Mouse (Mus musculus) hindbrain, embryonic 16.5 days (tissue): ENCODE measurements at regions not wholly inside any gene's neighbourhood (a gene's known extent, or its start where the extent isn't known, plus 50 kb on each side); places are given as distances from the start of the nearest gene placed in this dataset.
A peak's percentile ranks its signal among the peaks of the same experiment; 100 is the strongest.

Experiments used
- ATAC-seq: fragments of 200-750 bp; cut with Nextera tagmentation; 2 replicates; pipeline ENCODE4 v1.8.0; 2017; ENCODE audit warnings: moderate TSS enrichment, moderate library complexity
- H3K27ac ChIP-seq: fragments of 300-500 bp; sonication (generic); 2 replicates; pipeline ENCODE4 v1.5.1; 2014; ENCODE audit warnings: low read depth, mild to moderate bottlenecking, control low read depth, low read length, moderate library complexity
- H3K27me3 ChIP-seq: fragments of 300-500 bp; sonication (generic); replicated peaks from 2 replicates; pipeline ENCODE4 v1.6.1; 2014; ENCODE audit warnings: low read length; ENCODE audit not compliant: control insufficient read depth, insufficient read depth
- H3K36me3 ChIP-seq: fragments of 300-500 bp; sonication (generic); 2 replicates; pipeline ENCODE4 v1.6.1; 2014; ENCODE audit warnings: mild to moderate bottlenecking, low read length, moderate library complexity, mixed read lengths; ENCODE audit not compliant: control insufficient read depth, insufficient read depth
- H3K4me1 ChIP-seq: fragments of 300-500 bp; sonication (generic); 2 replicates; pipeline ENCODE4 v1.6.1; 2014; ENCODE audit warnings: low read depth, low read length; ENCODE audit not compliant: control insufficient read depth, insufficient read depth
- H3K4me2 ChIP-seq: fragments of 300-500 bp; sonication (generic); 2 replicates; pipeline ENCODE4 v1.6.1; 2014; ENCODE audit warnings: mild to moderate bottlenecking, low read length, control low read depth, moderate library complexity
- H3K4me3 ChIP-seq: fragments of 300-500 bp; sonication (generic); 2 replicates; pipeline ENCODE4 v1.5.1; 2014; ENCODE audit warnings: mild to moderate bottlenecking, low read length, control low read depth, moderate library complexity
- H3K9ac ChIP-seq: fragments of 300-500 bp; sonication (generic); 2 replicates; pipeline ENCODE4 v1.6.1; 2014; ENCODE audit warnings: low read depth, mild to moderate bottlenecking, control low read depth, low read length, moderate library complexity
- H3K9me3 ChIP-seq: fragments of 300-500 bp; sonication (generic); 2 replicates; pipeline ENCODE4 v1.6.1; 2014; ENCODE audit warnings: mild to moderate bottlenecking, low read length, moderate library complexity; ENCODE audit not compliant: control insufficient read depth
- WGBS: fragments of 180-500 bp; shearing (Covaris S2); extraction: QIAGEN DNeasy Blood & Tissue Kit; methylation state at CpG from one replicate; pipeline ENCODE4 v1.1.7; 2014; 5-methylcytosine and 5-hydroxymethylcytosine counted together

DNA sequence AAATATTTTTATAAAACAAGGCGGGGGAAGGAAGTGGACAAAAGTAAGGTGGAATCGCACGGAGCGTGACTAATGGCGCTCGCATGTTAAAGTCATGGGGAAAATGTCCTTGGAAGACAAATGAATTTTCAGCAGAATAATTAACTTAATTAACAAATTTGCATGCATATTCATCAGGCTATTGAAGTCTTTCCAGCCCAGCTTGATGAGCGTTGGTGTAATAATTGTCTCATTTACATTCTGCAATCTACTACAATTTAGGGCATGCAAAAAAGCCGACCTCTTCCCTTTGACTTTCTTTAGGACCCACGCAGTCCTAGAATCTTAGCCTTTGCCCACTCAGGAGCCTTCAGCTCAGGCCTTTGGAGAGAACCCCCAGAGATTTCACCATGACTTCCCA, 101.5 kb downstream of the Neurod6 start:
- Histone ChIP-seq H3K27ac (peak overlapping the region; percentile 75), H3K4me1 (peaks cover 10% of the 10 kb centered on the region), H3K4me2 (peak overlapping the region; percentile 31), H3K9ac (no peak overlapping the region), H3K4me3 (no peak overlapping the region), H3K36me3 (no peaks in the 10 kb centered on the region), H3K27me3 (no peaks in the 10 kb centered on the region), H3K9me3 (no peaks in the 10 kb centered on the region)
- peak; percentile 45 for ATAC-seq
- WGBS = 33% methylated on average over 9 of the region's 9 CpGs

DNA sequence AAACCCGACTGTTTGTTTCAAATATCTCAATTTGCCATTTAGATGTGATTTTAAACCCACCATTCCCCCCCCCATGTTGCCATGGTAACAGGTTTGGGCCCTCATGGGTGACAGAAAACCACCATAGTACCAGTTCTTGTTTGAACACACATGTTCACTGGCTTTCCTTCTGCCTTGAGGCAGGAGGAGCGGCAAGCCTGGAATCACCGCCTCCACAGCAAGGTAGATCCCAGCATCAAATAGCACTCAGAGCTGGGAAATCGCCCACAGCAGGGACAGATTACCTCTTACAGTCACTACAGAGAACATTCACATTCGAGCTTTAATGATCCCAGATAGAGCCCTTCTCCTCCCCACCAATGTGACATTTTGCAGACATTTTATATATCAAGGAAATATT, 102.0 kb downstream of the Neurod6 start:
- no peak overlapping the region for H3K4me3 ChIP-seq
- no peaks in the 10 kb centered on the region for H3K9me3 ChIP-seq
- H3K36me3 ChIP-seq = no peaks in the 10 kb centered on the region
- 27% methylated on average over 5 of the region's 5 CpGs for WGBS
- peak overlapping the region; percentile 31 for H3K4me2 ChIP-seq
- no peak overlapping the region for H3K9ac ChIP-seq
- peak overlapping the region; percentile 72; the same call in 1 of the 2 replicates for H3K27ac ChIP-seq
- peaks cover 10% of the 10 kb centered on the region for H3K4me1 ChIP-seq
- peak; percentile 70 for ATAC-seq
- no peaks in the 10 kb centered on the region for H3K27me3 ChIP-seq

DNA sequence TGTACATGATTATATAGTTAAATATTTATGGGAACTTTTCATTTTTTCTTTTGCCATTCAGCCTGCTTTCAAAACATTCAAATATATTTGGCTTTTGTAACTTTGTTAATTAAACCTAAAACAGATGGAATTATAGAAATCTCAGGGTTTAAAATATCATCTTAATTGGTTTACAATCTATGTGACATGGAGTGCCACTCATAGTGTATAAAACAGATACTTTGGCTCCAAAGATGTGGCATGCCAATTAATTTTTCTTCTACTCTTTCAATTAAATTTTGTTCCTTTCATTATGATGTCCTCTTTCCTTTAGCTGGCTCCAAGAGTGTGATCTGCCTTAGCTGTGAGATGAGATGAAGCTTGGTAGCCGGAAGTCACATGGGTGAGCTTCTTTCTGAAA, 103.0 kb downstream of the Neurod6 start:
- no peaks in the 10 kb centered on the region for H3K27me3 ChIP-seq
- H3K4me3 ChIP-seq = no peak overlapping the region
- H3K4me1 ChIP-seq = peaks cover 10% of the 10 kb centered on the region
- H3K4me2 ChIP-seq = no peak overlapping the region
- H3K9ac ChIP-seq = no peak overlapping the region
- WGBS = 94% methylated on average over 1 of the region's 1 CpGs
- H3K36me3 ChIP-seq = no peaks in the 10 kb centered on the region
- no peak overlapping the region for H3K27ac ChIP-seq
- no peak for ATAC-seq
- no peaks in the 10 kb centered on the region for H3K9me3 ChIP-seq

GRCm38 (mm10) chr6:55567521-55567920, 113.5 kb downstream of the Neurod6 start:
- no peak overlapping the region for H3K9ac ChIP-seq
- WGBS = 95% methylated on average over 2 of the region's 2 CpGs
- H3K4me1 ChIP-seq = no peaks in the 10 kb centered on the region

DNA sequence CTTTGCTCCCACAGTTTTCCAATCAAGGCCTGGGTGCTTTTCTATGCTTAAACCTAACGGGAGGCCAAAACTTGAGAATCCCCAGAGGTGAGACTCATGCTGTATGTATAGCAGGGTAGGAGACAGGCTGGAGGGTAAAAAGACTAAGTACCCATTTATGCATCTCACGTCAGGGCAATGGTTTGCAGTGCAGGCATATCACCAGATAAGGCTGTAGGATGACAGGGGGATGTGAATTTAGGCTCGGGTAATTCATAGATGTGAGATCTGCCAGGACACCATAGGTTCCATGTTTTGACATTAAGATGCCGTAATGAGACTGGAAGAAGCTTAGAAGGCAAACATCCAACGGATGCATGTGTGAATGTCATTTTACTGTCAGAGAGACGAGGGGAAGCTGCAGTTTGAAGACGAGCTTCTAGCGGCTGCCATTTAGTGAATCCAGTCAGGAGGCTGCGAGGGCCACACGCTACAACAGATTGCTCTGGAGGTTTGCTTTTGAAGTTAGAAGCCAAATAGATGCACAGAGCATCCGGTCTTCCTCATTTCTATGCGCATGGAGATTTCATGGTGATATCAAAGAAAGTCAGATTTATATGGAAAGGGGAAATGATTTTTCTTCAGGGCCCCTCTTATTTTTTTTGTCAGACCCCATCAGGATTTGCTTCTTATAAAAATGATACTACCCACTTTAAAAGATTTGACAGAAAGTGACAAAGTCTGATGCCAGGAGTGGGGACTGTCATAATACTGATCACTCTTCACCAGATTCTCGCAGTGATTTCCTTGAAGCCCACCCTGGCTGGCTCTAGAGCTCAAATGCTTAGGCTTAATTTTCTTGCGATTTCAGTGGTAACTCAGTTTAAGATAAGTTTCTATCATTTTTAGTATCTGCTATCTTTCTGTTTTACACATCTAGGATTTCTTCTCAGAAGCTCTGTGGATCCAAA, 113.8 kb downstream of the Adcyap1r1 start:
- H3K27me3 ChIP-seq = no peaks in the 10 kb centered on the region
- 67% methylated on average over 14 of the region's 14 CpGs for WGBS
- no peak overlapping the region for H3K4me3 ChIP-seq
- no peaks in the 10 kb centered on the region for H3K4me1 ChIP-seq
- ATAC-seq = no peak
- H3K9ac ChIP-seq = no peak overlapping the region
- H3K4me2 ChIP-seq = no peak overlapping the region
- no peak overlapping the region for H3K27ac ChIP-seq
- H3K9me3 ChIP-seq = no peaks in the 10 kb centered on the region
- no peaks in the 10 kb centered on the region for H3K36me3 ChIP-seq

More at GRCm38 (mm10) chr6:55567521-55567920, 113.5 kb downstream of the Neurod6 start:
- Histone ChIP-seq H3K36me3 (no peaks in the 10 kb centered on the region), H3K9me3 (no peaks in the 10 kb centered on the region), H3K27ac (no peak overlapping the region), H3K4me3 (no peak overlapping the region), H3K27me3 (no peaks in the 10 kb centered on the region), H3K4me2 (no peak overlapping the region)
- no peak for ATAC-seq

DNA sequence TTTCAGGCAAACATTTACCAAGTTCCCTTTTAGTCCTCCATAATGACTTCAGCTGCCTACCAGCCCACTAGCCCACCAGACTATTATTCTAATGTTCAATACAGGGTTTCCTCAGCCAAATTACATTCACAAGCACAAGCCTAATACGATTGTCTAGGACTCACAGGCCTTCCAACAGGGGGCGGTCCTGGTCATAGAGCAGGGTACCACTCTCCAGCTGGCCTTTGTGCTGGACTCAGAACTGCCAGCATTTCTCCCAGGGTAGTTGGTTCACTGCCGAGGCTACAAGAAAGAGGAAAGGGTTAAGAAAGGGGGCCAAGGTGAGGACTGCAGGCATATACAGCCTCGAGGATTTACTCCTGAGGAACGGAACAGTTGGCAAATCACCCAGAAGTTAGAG, 108.8 kb downstream of the Adcyap1r1 start:
- H3K4me1 ChIP-seq = no peaks in the 10 kb centered on the region
- WGBS = 58% methylated on average over 5 of the region's 5 CpGs
- no peak overlapping the region for H3K9ac ChIP-seq
- no peaks in the 10 kb centered on the region for H3K9me3 ChIP-seq
- H3K27me3 ChIP-seq = no peaks in the 10 kb centered on the region
- H3K27ac ChIP-seq = no peak overlapping the region
- no peak overlapping the region for H3K4me3 ChIP-seq
- no peak for ATAC-seq
- no peaks in the 10 kb centered on the region for H3K36me3 ChIP-seq
- H3K4me2 ChIP-seq = no peak overlapping the region

- Histone ChIP-seq H3K9me3 (no peaks in the 10 kb centered on the region), H3K36me3 (no peaks in the 10 kb centered on the region), H3K27ac (no peak overlapping the region), H3K27me3 (no peaks in the 10 kb centered on the region), H3K4me3 (no peak overlapping the region), H3K9ac (no peak overlapping the region), H3K4me1 (no peaks in the 10 kb centered on the region), H3K4me2 (no peak overlapping the region)
- ATAC-seq = no peak
- WGBS = 92% methylated on average over 11 of the region's 11 CpGs
These were observed 108.0 kb downstream of the Adcyap1r1 start for GRCm38 (mm10) chr6:55559797-55560196.
